Mouse (Mus musculus) hindbrain, embryonic 14.5 days (tissue): ENCODE data around the gene Vmn1r211. TPM values are rescaled to one million over a fixed set of nuclear protein-coding genes. Genes with fewer than 3 reads are reported as not detected.
"Not testable (repeated sequence)": the region's sequence is repeated elsewhere in the genome, so short reads cannot be mapped to it uniquely, and the experiment has no call there.

Experiments used
- ATAC-seq: fragments of 200-750 bp; cut with Nextera tagmentation; 2 replicates; pipeline ENCODE4 v1.8.0; 2017; ENCODE audit warnings: moderate number of reproducible peaks, mild to moderate bottlenecking, moderate TSS enrichment, moderate library complexity; ENCODE audit not compliant: low FRiP score
- DNase-seq: peaks from one replicate; pipeline ENCODE4 v3.0.0-alpha.2; 2015; ENCODE audit warnings: low spot score
- H3K27ac ChIP-seq: fragments of 300-500 bp; sonication (generic); 2 replicates; pipeline ENCODE4 v1.5.1; 2014; ENCODE audit warnings: mild to moderate bottlenecking, moderate library complexity
- H3K27me3 ChIP-seq: fragments of 300-500 bp; sonication (generic); 2 replicates; pipeline ENCODE4 v1.6.1; 2014; ENCODE audit warnings: mild to moderate bottlenecking, low read length, mixed read lengths; ENCODE audit not compliant: control insufficient read depth, insufficient read depth
- H3K36me3 ChIP-seq: fragments of 300-500 bp; sonication (generic); replicated peaks from 2 replicates; pipeline ENCODE4 v1.6.1; 2014; ENCODE audit not compliant: control insufficient read depth, insufficient read depth
- H3K4me1 ChIP-seq: fragments of 300-500 bp; sonication (generic); replicated peaks from 2 replicates; pipeline ENCODE4 v1.6.1; 2014; ENCODE audit warnings: antibody characterized with exemption, low read length, mixed read lengths; ENCODE audit not compliant: control insufficient read depth, insufficient read depth
- H3K4me2 ChIP-seq: fragments of 300-500 bp; sonication (generic); replicated peaks from 2 replicates; pipeline ENCODE4 v1.6.1; 2014; ENCODE audit warnings: mild to moderate bottlenecking, moderate library complexity
- H3K4me3 ChIP-seq: fragments of 300-500 bp; sonication (generic); replicated peaks from 2 replicates; pipeline ENCODE4 v1.5.1; 2014; ENCODE audit warnings: mild to moderate bottlenecking, low read length
- H3K9ac ChIP-seq: fragments of 300-500 bp; sonication (generic); 2 replicates; pipeline ENCODE4 v1.6.1; 2014
- H3K9me3 ChIP-seq: fragments of 300-500 bp; sonication (generic); 2 replicates; pipeline ENCODE4 v1.6.1; 2016; ENCODE audit warnings: low read length; ENCODE audit not compliant: control insufficient read depth
- WGBS: fragments of 180-500 bp; shearing (Covaris S2); extraction: QIAGEN DNeasy Blood & Tissue Kit; methylation state at CpG from one replicate; pipeline ENCODE4 v1.1.7; 2014; 5-methylcytosine and 5-hydroxymethylcytosine counted together
- polyA plus RNA-seq: library from polyadenylated mRNA; unstranded; fragments of >200 nt; fragmentation: Nextera tagmentation; extraction: Ambion mirVana; gene quantifications from 2 replicates; pipeline ENCODE4 v1.2.1, GENCODE M21; 2014

Gene Vmn1r211
- polyA plus RNA-seq, result not detected in 2 replicates

DNA sequence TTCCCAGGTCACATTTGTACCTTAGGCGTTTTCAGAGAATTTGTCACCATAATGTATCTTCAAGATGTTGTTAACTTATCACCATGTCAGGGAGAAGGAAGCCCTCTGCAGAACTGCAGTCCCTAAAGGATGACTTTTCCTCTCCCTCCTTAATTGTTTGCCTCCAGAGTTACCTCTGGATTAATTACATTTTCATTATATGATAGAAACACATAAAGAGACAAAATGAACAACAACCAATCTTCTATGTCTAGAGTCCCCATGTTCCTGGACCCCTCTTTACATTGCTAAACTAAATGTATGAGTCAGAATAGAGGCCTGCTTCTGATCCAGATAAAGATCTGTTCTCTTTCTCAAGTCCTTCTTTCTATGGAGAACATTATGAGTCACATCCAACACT lies at the start of gene Vmn1r211:
Gene Vmn1r211, minus strand, starts transcription at position 101 of the 400 bp plus-strand sequence.
- Histone ChIP-seq H3K4me1 (no peaks in the 10 kb centered on the region), H3K4me2 (no peak within 1 kb of the TSS), H3K27me3 (no peaks in the 10 kb centered on the region), H3K9ac (no peak within 1 kb of the TSS), H3K36me3 (no peaks in the 10 kb centered on the region), H3K9me3 (no peaks in the 10 kb centered on the region), H3K27ac (no peak within 1 kb of the TSS), H3K4me3 (no peak within 1 kb of the TSS)
- no peak for DNase-seq
- no peak for ATAC-seq
- WGBS, result 74% methylated on average over 1 of the region's 1 CpGs

DNA sequence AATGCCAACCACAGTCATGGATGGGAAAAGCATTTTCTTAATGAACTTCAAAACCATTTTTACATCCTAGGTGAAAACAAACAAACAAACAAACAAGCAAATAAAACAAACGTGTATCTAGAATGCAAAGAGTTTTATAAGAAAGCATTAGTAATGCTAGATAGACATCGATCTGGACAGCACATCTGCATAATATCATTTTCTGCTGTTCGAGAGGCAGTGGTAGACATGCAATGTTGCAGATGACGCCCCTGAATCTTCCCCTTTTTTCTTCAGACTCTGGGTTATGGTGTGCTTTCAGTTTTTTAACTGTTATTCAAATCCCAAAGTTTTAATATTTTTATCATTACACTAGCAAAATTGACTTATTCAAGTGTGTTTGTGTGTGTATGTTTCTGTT lies 26.7 kb upstream of the Vmn1r211 start, which contains the start of gene Vmn1r212:
Gene Vmn1r212, minus strand, starts transcription at position 101 of the 400 bp plus-strand sequence.
- no peak within 1 kb of the TSS for H3K27ac ChIP-seq
- ATAC-seq (no peak), DNase-seq (no peak)
- 89% methylated on average over 4 of the region's 4 CpGs for WGBS
- no peaks in the 10 kb centered on the region for H3K4me1 ChIP-seq
- no peak within 1 kb of the TSS for H3K4me2 ChIP-seq
- H3K9ac ChIP-seq, result no peak within 1 kb of the TSS
- H3K36me3 ChIP-seq, result no peaks in the 10 kb centered on the region
- no peak within 1 kb of the TSS for H3K4me3 ChIP-seq
- H3K27me3 ChIP-seq, result no peaks in the 10 kb centered on the region
- no peaks in the 10 kb centered on the region for H3K9me3 ChIP-seq

DNA sequence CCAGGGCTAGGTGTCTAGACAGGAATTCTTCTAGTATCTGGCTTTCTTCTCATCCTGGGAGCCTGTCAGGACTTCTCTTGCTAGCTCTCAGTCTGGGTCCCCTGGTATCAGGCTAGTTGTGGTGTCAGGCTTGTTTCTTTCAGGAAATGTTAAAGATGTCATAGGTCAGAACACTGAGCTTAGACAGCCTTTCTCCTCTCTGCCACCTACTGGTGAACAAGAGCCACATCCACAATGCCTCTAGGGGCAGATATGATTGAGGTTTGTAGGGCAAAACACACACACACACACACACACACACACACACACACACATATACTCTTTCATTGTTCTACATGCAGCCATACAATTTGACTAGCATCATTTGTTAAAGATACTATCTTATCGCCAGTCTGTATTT lies 21.9 kb upstream of the Vmn1r211 start:
- Histone ChIP-seq H3K9me3 (no peaks in the 10 kb centered on the region), H3K4me1 (no peaks in the 10 kb centered on the region), H3K4me3 (no peak overlapping the region), H3K27me3 (no peaks in the 10 kb centered on the region), H3K9ac (no peak overlapping the region), H3K36me3 (no peaks in the 10 kb centered on the region), H3K27ac (no peak overlapping the region), H3K4me2 (no peak overlapping the region)
- ATAC-seq, result no peak
- no peak for DNase-seq
- WGBS, result 100% methylated on average over 1 of the region's 1 CpGs

DNA sequence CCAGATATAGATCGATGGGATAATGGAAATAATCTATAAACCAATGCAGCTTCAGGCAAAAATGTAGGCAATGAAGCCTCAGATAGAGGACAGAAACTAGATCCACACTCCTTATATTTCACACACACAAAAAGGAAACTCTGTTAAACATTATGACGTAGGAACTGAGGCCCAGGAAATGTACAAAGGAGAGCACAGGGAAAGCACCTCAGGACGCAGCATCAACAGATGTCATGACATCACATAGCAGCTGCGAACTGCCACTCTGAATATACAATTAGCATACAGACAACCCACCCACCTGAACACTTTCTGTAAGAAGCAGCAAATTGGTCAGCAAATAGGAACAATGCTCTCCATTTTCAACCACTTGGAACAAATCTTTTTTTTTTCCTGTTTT lies 2.6 kb downstream of the Vmn1r211 start:
- no peak overlapping the region for H3K9ac ChIP-seq
- H3K27ac ChIP-seq, result no peak overlapping the region
- no peaks in the 10 kb centered on the region for H3K4me1 ChIP-seq
- H3K36me3 ChIP-seq, result no peaks in the 10 kb centered on the region
- ATAC-seq (no peak), DNase-seq (no peak)
- no peaks in the 10 kb centered on the region for H3K9me3 ChIP-seq
- H3K4me2 ChIP-seq, result no peak overlapping the region
- no peaks in the 10 kb centered on the region for H3K27me3 ChIP-seq
- WGBS, result 78% methylated on average over 4 of the region's 4 CpGs
- H3K4me3 ChIP-seq, result no peak overlapping the region

DNA sequence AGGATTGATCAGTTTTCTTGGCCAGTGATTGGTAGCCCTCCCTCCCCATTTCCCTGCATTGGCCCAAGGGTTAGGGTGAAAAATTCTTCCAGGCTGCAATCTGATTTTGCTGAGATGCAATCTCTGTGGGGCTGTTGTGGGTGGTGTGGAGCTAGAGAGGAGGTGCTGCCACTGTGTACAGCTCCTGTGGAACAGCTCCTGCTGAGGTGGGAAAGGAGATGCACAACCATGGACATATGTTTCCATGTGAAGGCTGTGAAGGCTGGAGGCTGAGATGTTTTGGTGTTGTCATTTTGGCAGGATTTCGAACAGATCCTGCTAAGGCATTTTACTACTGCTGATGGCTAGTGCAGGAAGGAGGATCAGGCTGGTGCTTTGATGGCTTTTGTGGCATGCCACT lies 10.6 kb downstream of the Vmn1r211 start:
- H3K27me3 ChIP-seq, result no peaks in the 10 kb centered on the region
- H3K9ac ChIP-seq, result no peak overlapping the region
- DNase-seq, result no peak
- no peak overlapping the region for H3K27ac ChIP-seq
- 91% methylated on average over 1 of the region's 1 CpGs for WGBS
- no peak overlapping the region for H3K4me3 ChIP-seq
- H3K4me1 ChIP-seq, result no peaks in the 10 kb centered on the region
- ATAC-seq, result no peak
- H3K36me3 ChIP-seq, result no peaks in the 10 kb centered on the region
- no peaks in the 10 kb centered on the region for H3K9me3 ChIP-seq
- H3K4me2 ChIP-seq, result no peak overlapping the region

DNA sequence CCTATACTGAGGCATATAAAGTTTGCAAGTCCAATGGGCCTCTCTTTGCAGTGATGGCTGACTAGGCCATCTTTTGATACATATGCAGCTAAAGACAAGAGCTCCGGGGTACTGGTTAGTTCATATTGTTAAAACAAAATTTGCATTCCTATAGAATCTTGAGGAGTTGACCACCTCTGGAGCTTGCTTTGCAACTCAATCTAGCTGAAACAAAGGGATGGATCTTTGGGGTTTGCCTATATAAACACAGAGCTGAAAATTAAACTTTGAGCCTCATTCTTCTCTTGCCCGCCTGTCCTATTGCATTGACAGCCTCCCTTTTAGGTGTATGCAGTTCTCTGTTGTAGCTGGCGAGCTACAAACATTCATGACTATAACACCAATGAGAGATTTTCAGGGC lies 13.1 kb downstream of the Vmn1r211 start:
- 31% methylated on average over 3 of the region's 3 CpGs for WGBS

DNA sequence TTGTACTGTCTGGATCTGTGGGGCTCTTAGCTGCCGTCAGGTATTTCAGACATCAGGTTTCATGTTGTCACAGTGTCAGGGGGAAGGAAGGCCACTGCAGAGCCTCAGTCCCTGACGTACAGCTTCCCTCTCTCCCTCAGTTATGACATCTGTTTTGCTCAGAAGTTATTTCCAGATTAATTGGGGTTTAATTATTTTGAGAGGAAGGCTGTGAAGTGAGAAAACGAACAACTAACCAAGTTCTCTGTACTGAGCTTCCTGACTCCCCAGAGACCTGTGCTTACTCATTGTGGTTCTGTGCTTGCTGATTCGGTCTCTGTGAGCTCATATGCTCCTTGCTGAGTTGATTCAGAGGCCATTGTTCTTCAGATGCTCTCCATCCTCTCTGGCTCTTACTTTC lies 26.1 kb downstream of the Vmn1r211 start, which contains the start of gene Vmn1r210:
Gene Vmn1r210, minus strand, starts transcription at position 101 of the 400 bp plus-strand sequence.
- no peak within 1 kb of the TSS for H3K27ac ChIP-seq
- no peaks in the 10 kb centered on the region for H3K9me3 ChIP-seq
- no peaks in the 10 kb centered on the region for H3K4me1 ChIP-seq
- DNase-seq (no peak), ATAC-seq (no peak)
- 58% methylated on average over 4 of the region's 4 CpGs for WGBS
- no peak within 1 kb of the TSS for H3K9ac ChIP-seq
- no peak within 1 kb of the TSS for H3K4me2 ChIP-seq
- H3K4me3 ChIP-seq, result no peak within 1 kb of the TSS
- H3K27me3 ChIP-seq, result no peaks in the 10 kb centered on the region
- H3K36me3 ChIP-seq, result no peaks in the 10 kb centered on the region

More for the DNA sequence above, 13.1 kb downstream of the Vmn1r211 start:
- not testable (repeated sequence) for ATAC-seq, H3K4me3 ChIP-seq, H3K27ac ChIP-seq, H3K9me3 ChIP-seq, H3K36me3 ChIP-seq, H3K4me1 ChIP-seq, H3K27me3 ChIP-seq, H3K9ac ChIP-seq, H3K4me2 ChIP-seq, DNase-seq

DNA sequence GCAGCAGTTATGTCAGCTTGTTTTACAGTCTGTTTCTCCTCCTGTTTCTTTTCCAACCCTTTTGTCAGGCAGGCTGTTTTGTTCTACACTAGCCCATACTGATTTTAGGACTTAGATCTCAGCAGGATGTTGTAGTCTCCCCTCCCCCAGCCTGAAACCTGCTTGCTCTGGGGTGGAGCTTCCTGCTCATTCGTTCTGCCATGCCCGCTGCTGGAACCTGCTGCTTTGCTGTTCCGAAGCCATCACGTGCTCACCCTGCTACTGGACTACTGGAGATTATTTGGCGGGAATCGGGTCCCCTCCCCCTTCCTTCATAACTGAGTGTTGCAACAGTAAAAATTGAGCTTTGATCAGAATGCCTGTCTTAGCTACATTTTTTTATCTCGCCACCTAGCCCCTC lies 28.0 kb downstream of the Vmn1r211 start:
- H3K36me3 ChIP-seq, DNase-seq, H3K4me3 ChIP-seq, H3K27me3 ChIP-seq, H3K27ac ChIP-seq, H3K9ac ChIP-seq, H3K9me3 ChIP-seq, ATAC-seq, H3K4me1 ChIP-seq, H3K4me2 ChIP-seq: not testable (repeated sequence)
- WGBS, result 39% methylated on average over 7 of the region's 7 CpGs

DNA sequence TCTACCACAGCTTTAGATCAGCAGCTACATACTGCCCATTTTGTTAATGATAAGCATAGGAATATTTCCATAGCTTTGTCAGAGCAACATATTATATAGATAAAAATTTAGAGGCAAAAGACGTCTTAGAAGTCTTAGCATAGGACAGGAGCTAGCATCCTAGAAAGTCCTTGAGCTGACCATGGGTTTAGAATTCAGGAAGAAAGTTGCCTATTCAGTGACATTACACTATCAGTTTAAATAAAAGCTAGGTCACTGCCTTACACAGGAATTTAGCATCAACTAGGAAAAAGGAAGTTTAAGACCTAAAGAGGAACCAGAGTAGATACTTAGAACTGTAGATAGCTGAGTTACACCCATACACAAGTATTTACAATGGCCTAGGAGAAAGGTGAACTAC lies 35.8 kb downstream of the Vmn1r211 start:
- not testable (repeated sequence) for H3K4me2 ChIP-seq, ATAC-seq
- WGBS, result 84% methylated on average over 1 of the region's 1 CpGs

DNA sequence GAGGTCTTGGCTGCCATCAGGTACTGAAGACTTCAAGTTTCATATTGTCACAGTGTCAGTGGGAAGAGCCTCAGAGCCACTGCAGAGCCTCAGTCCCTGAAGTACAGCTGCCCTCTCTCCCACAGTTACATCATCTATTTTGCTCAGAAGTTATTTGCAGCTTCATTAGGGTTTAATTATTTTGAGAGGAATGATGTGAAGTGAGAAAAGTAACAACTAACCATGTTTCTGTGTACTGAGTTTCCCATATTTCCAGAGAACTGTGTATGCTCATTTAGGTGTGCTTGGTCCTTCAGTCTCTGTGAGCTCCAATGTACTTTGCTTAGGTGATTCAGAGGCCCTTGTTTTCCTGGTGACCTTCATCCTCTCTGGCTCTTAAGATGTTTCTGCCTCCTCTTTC lies 47.8 kb downstream of the Vmn1r211 start, which contains the start of gene Vmn1r209:
Gene Vmn1r209, minus strand, starts transcription at position 101 of the 400 bp plus-strand sequence.
- not testable (repeated sequence) for H3K4me1 ChIP-seq, H3K9ac ChIP-seq, H3K4me3 ChIP-seq, H3K27ac ChIP-seq, DNase-seq, H3K27me3 ChIP-seq, H3K36me3 ChIP-seq, ATAC-seq, H3K4me2 ChIP-seq, H3K9me3 ChIP-seq

More for the DNA sequence above, 35.8 kb downstream of the Vmn1r211 start:
- H3K27ac ChIP-seq, H3K36me3 ChIP-seq, H3K4me1 ChIP-seq, H3K9me3 ChIP-seq, H3K27me3 ChIP-seq, H3K9ac ChIP-seq, H3K4me3 ChIP-seq, DNase-seq: not testable (repeated sequence)
